Mouse (Mus musculus) E14TG2a.4 (cell line): ENCODE measurements around the gene Kif27.

ENCODE experiments used
- H3K27me3 ChIP-seq: 2 replicates; pipeline ENCODE4 v1.6.1; 2014; ENCODE audit warnings: low read length, control low read depth; ENCODE audit not compliant: insufficient read depth
- H3K36me3 ChIP-seq: 2 replicates; pipeline ENCODE4 v1.6.1; 2014; ENCODE audit warnings: low read length, control low read depth; ENCODE audit not compliant: insufficient read depth
- H3K4me1 ChIP-seq: replicated peaks from 2 replicates; pipeline ENCODE4 v1.6.1; 2014; ENCODE audit warnings: low read depth, low read length, control low read depth
- H3K4me3 ChIP-seq: replicated peaks from 2 replicates; pipeline ENCODE4 v1.5.1; 2014; ENCODE audit warnings: mild to moderate bottlenecking, low read length
- H3K9me3 ChIP-seq: 2 replicates; pipeline ENCODE4 v1.6.1; 2014; ENCODE audit warnings: low read length, control low read depth
- CTCF ChIP-seq: conservative IDR thresholded peaks from 2 replicates; pipeline ENCODE4 v1.5.1; 2014; ENCODE audit warnings: low read length
- NANOG ChIP-seq: IDR thresholded peaks from 2 replicates; pipeline ENCODE4 v1.6.1; 2014; ENCODE audit warnings: borderline replicate concordance, low read length, mixed read lengths
- POU5F1 ChIP-seq: IDR thresholded peaks from 2 replicates; pipeline ENCODE4 v1.6.1; 2014; ENCODE audit warnings: low read length, borderline replicate concordance

The Kif27 gene

GRCm38 (mm10) chr13:58337456-58337855 lies 21.5 kb downstream of the Kif27 start:
- no peak overlapping the region for H3K4me3 ChIP-seq
- peaks cover 3% of the 10 kb centered on the region; the same call in 1 of the 2 replicates for H3K27me3 ChIP-seq
- no peaks in the 10 kb centered on the region for H3K36me3 ChIP-seq
- TF ChIP-seq CTCF (no peak), POU5F1 (no peak), NANOG (no peak)
- no peaks in the 10 kb centered on the region for H3K4me1 ChIP-seq
- no peaks in the 10 kb centered on the region for H3K9me3 ChIP-seq

GRCm38 (mm10) chr13:58334116-58334515 lies 24.8 kb downstream of the Kif27 start:
- Histone ChIP-seq H3K4me3 (no peak overlapping the region), H3K27me3 (peaks cover 3% of the 10 kb centered on the region; the same call in 1 of the 2 replicates), H3K9me3 (no peaks in the 10 kb centered on the region), H3K36me3 (no peaks in the 10 kb centered on the region), H3K4me1 (no peaks in the 10 kb centered on the region)
- TF ChIP-seq NANOG (no peak), CTCF (no peak), POU5F1 (no peak)

GRCm38 (mm10) chr13:58317768-58318167 lies 41.2 kb downstream of the Kif27 start:
- Histone ChIP-seq H3K4me3 (no peak overlapping the region), H3K9me3 (no peaks in the 10 kb centered on the region), H3K27me3 (no peaks in the 10 kb centered on the region), H3K4me1 (peaks cover 22% of the 10 kb centered on the region), H3K36me3 (no peaks in the 10 kb centered on the region)
- TF ChIP-seq CTCF (no peak), POU5F1 (no peak), NANOG (no peak)

GRCm38 (mm10) chr13:58314991-58315390 lies 43.9 kb downstream of the Kif27 start:
- no peaks in the 10 kb centered on the region for H3K36me3 ChIP-seq
- H3K27me3 ChIP-seq: no peaks in the 10 kb centered on the region
- H3K4me3 ChIP-seq: no peak overlapping the region
- no peak for TF ChIP-seq POU5F1
- no peak for TF ChIP-seq CTCF
- TF ChIP-seq NANOG: no peak
- H3K4me1 ChIP-seq: peaks cover 24% of the 10 kb centered on the region
- no peaks in the 10 kb centered on the region for H3K9me3 ChIP-seq

- TF ChIP-seq POU5F1 (no peak), CTCF (no peak), NANOG (no peak)
- no peaks in the 10 kb centered on the region for H3K36me3 ChIP-seq
- H3K9me3 ChIP-seq: no peaks in the 10 kb centered on the region
- no peak overlapping the region for H3K4me3 ChIP-seq
- no peaks in the 10 kb centered on the region for H3K27me3 ChIP-seq
- H3K4me1 ChIP-seq: peaks cover 27% of the 10 kb centered on the region
Measured at GRCm38 (mm10) chr13:58313758-58314157, 45.2 kb downstream of the Kif27 start.

- Histone ChIP-seq H3K36me3 (no peaks in the 10 kb centered on the region), H3K4me3 (no peak overlapping the region), H3K27me3 (no peaks in the 10 kb centered on the region), H3K4me1 (peaks cover 46% of the 10 kb centered on the region), H3K9me3 (no peaks in the 10 kb centered on the region)
- TF ChIP-seq CTCF (peak; percentile 42), POU5F1 (no peak), NANOG (no peak)
Measured at GRCm38 (mm10) chr13:58311351-58311750, 47.6 kb downstream of the Kif27 start.

- no peaks in the 10 kb centered on the region for H3K36me3 ChIP-seq
- TF ChIP-seq POU5F1 (no peak), NANOG (no peak), CTCF (no peak)
- H3K27me3 ChIP-seq: no peaks in the 10 kb centered on the region
Measured at GRCm38 (mm10) chr13:58309499-58309898, 49.4 kb downstream of the Kif27 start.

GRCm38 (mm10) chr13:58307453-58307852 lies 51.5 kb downstream of the Kif27 start:
- H3K4me3 ChIP-seq: 0 out of 2 replicates have a peak overlapping the region, but pooled peaks have one; percentile 13
- peaks cover 34% of the 10 kb centered on the region for H3K4me1 ChIP-seq
- H3K9me3 ChIP-seq: no peaks in the 10 kb centered on the region
- H3K27me3 ChIP-seq: no peaks in the 10 kb centered on the region
- TF ChIP-seq POU5F1 (no peak), NANOG (no peak), CTCF (no peak)
- no peaks in the 10 kb centered on the region for H3K36me3 ChIP-seq

More at GRCm38 (mm10) chr13:58309499-58309898, 49.4 kb downstream of the Kif27 start:
- H3K9me3 ChIP-seq: no peaks in the 10 kb centered on the region
- peaks cover 48% of the 10 kb centered on the region for H3K4me1 ChIP-seq
- H3K4me3 ChIP-seq: no peak overlapping the region

- no peak overlapping the region for H3K4me3 ChIP-seq
- H3K27me3 ChIP-seq: no peaks in the 10 kb centered on the region
- no peaks in the 10 kb centered on the region for H3K36me3 ChIP-seq
- TF ChIP-seq NANOG (no peak), CTCF (no peak), POU5F1 (no peak)
- H3K9me3 ChIP-seq: no peaks in the 10 kb centered on the region
- H3K4me1 ChIP-seq: peaks cover 35% of the 10 kb centered on the region
Measured at GRCm38 (mm10) chr13:58305230-58305629, 53.7 kb downstream of the Kif27 start.
